23 mouse cellular contexts compared by ENCODE assay signal in the genomic region with DNA sequence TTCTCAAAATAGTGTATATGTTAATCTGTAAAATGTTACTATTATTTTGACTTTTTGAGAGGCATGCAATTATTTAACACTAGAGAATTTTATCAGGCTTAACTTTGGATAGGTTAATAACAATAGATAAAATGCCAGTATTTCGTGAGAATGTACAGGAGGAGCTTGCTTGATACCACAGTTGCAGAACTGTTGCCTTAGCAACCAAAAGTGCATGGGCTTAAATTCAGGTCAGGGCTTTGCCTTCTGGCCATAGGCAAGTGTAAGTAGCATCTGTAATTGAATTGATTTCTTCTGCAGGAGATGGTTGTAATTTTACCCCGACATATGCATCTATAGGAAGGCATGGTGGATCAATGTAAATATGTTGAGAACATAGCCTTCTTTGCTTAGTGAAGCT. TPM values are rescaled to one million over a fixed set of nuclear protein-coding genes. Genes with fewer than 3 reads are reported as not detected.
DNase-seq lines count a peak whose midpoint lies in the region; ATAC-seq lines count a peak whose summit lies in the region.
"Had no signal": no experiment of that assay in that cellular context is flagged by ENCODE, and none has a peak within 500 bp of the region (broad histone marks: within the 10 kb centered on the region; RNA-seq: fewer than 3 reads in every experiment).

No protein-coding gene starts in this region.

- no peaks in the 10 kb centered on the region for H3K27me3 ChIP-seq in hindbrain, embryonic 16.5 days (replicated peaks; ENCODE audit: control insufficient read depth, insufficient read depth, low read length)
- no peaks in the 10 kb centered on the region for H3K27me3 ChIP-seq in hindbrain, embryonic 12.5 days
- H3K27me3 ChIP-seq: embryonic facial prominence, embryonic 12.5 days; forebrain, embryonic 15.5 days; heart, embryonic 13.5 days; kidney, embryonic 15.5 days; liver, embryonic 15.5 days; megakaryocyte, embryonic 14.5 days had no signal

- H3K9ac ChIP-seq in hindbrain, embryonic 16.5 days (ENCODE audit: low read depth, low read length): no peak overlapping the region
- no peak overlapping the region for H3K9ac ChIP-seq in hindbrain, embryonic 12.5 days
- H3K9ac ChIP-seq: embryonic facial prominence, embryonic 12.5 days; forebrain, embryonic 15.5 days; heart, embryonic 13.5 days; kidney, embryonic 15.5 days; liver, embryonic 15.5 days had no signal

- ATAC-seq in hindbrain, embryonic 16.5 days: peak; percentile 74; the same call in 1 of the 2 replicates
- no peak for ATAC-seq in hindbrain, embryonic 12.5 days (ENCODE audit: low FRiP score)
- ATAC-seq in megakaryocyte progenitor cell, adult 5-6 weeks (replicated peaks; ENCODE audit: poor library complexity): peak; percentile 46; the same call in 1 of the 2 replicates
- ATAC-seq: CD4-positive, CD25-positive, alpha-beta regulatory T cell, adult 4 months had no signal

- H3K4me1 ChIP-seq in hindbrain, embryonic 16.5 days (ENCODE audit: control insufficient read depth, insufficient read depth, low read depth, low read length): 0 out of 2 replicates have a peak, but pooled peaks cover 3% of the 10 kb centered on the region
- H3K4me1 ChIP-seq in hindbrain, embryonic 12.5 days: no peaks in the 10 kb centered on the region
- H3K4me1 ChIP-seq: embryonic facial prominence, embryonic 12.5 days; hindbrain, embryonic 10.5 days; kidney, embryonic 15.5 days had no signal

- WGBS in hindbrain, embryonic 16.5 days: 46% methylated on average over 2 of the region's 2 CpGs
- WGBS in hindbrain, embryonic 12.5 days: 68% methylated on average over 2 of the region's 2 CpGs

- H3K4me2 ChIP-seq in hindbrain, embryonic 16.5 days (ENCODE audit: low read length): no peak overlapping the region
- H3K4me2 ChIP-seq in hindbrain, embryonic 12.5 days (replicated peaks): no peak overlapping the region
- H3K4me2 ChIP-seq: embryonic facial prominence, embryonic 12.5 days; forebrain, embryonic 15.5 days; heart, embryonic 13.5 days; kidney, embryonic 15.5 days; liver, embryonic 15.5 days had no signal

- no peaks in the 10 kb centered on the region for H3K9me3 ChIP-seq in hindbrain, embryonic 16.5 days (ENCODE audit: control insufficient read depth, low read length)
- no peaks in the 10 kb centered on the region for H3K9me3 ChIP-seq in hindbrain, embryonic 12.5 days (replicated peaks)
- H3K9me3 ChIP-seq: embryonic facial prominence, embryonic 12.5 days; forebrain, embryonic 15.5 days; heart, embryonic 13.5 days; hindbrain, embryonic 10.5 days; kidney, embryonic 15.5 days; liver, embryonic 15.5 days; megakaryocyte, embryonic 14.5 days had no signal

- peak; percentile 58 for DNase-seq in brain, adult 2 months (ENCODE audit: low read depth, low spot score)
- peak; percentile 44 for DNase-seq in retina, embryonic 14.5 days (ENCODE audit: low spot score)
- no peak for DNase-seq in liver
- DNase-seq in right cerebral cortex, postnatal 4 days: no peak
- DNase-seq: adrenal gland, postnatal 25 days; cerebellum, adult 8-10 months; embryo, embryonic 11 days; heart, postnatal 10 days; kidney, adult 18-20 months; kidney, postnatal 25 days; lung, postnatal 36 days; thymus, postnatal 4 days had no signal

- no peak overlapping the region for H3K27ac ChIP-seq in hindbrain, embryonic 16.5 days (ENCODE audit: low read depth, low read length)
- no peak overlapping the region for H3K27ac ChIP-seq in hindbrain, embryonic 12.5 days
- H3K27ac ChIP-seq: embryonic facial prominence, embryonic 12.5 days; forebrain, embryonic 15.5 days; heart, embryonic 13.5 days; hindbrain, embryonic 10.5 days; kidney, embryonic 15.5 days; liver, embryonic 15.5 days had no signal

- no peak overlapping the region for H3K4me3 ChIP-seq in hindbrain, embryonic 16.5 days (ENCODE audit: low read length)
- no peak overlapping the region for H3K4me3 ChIP-seq in hindbrain, embryonic 12.5 days
- H3K4me3 ChIP-seq: embryonic facial prominence, embryonic 12.5 days; forebrain, embryonic 15.5 days; heart, embryonic 13.5 days; hindbrain, embryonic 10.5 days; kidney, embryonic 15.5 days; liver, embryonic 15.5 days; megakaryocyte, embryonic 14.5 days had no signal

- peaks cover 2% of the 10 kb centered on the region; the same call in 1 of the 2 replicates for H3K36me3 ChIP-seq in hindbrain, embryonic 16.5 days (ENCODE audit: control insufficient read depth, insufficient read depth, low read length)
- no peaks in the 10 kb centered on the region for H3K36me3 ChIP-seq in hindbrain, embryonic 12.5 days
- H3K36me3 ChIP-seq: embryonic facial prominence, embryonic 12.5 days; forebrain, embryonic 15.5 days; hindbrain, embryonic 10.5 days; kidney, embryonic 15.5 days had no signal

RNA-seq across cellular contexts. Expression of gene Borcs5, which starts 45.7 kb away (rescaled TPM):
- 39.3 and 42.8 TPM in 2 replicates for polyA plus RNA-seq in hindbrain, embryonic 16.5 days (2015; fragmentation: Nextera tagmentation; extraction: Ambion mirVana)
- polyA plus RNA-seq in hindbrain, embryonic 12.5 days (2016; fragmentation: Nextera tagmentation; extraction: Ambion mirVana): 37.8 and 38.5 TPM in 2 replicates
- total RNA-seq in megakaryocyte progenitor cell, adult 5-6 weeks (2015): 11.5 and 12.8 TPM in 2 replicates
- 8.3 and 8.7 TPM in 2 replicates for total RNA-seq in megakaryocyte progenitor cell, adult 5-6 weeks (2017)

RNA-seq across cellular contexts. Expression of gene Mansc1, which starts 52.8 kb away (rescaled TPM):
- polyA plus RNA-seq in hindbrain, embryonic 16.5 days (2015; fragmentation: Nextera tagmentation; extraction: Ambion mirVana): 1.3 and 1.7 TPM in 2 replicates
- 1.3 and 1.6 TPM in 2 replicates for polyA plus RNA-seq in hindbrain, embryonic 12.5 days (2016; fragmentation: Nextera tagmentation; extraction: Ambion mirVana)
- total RNA-seq in megakaryocyte progenitor cell, adult 5-6 weeks (2015): 7.3 and 8.1 TPM in 2 replicates
- total RNA-seq in megakaryocyte progenitor cell, adult 5-6 weeks (2017): 2.7 and 3.3 TPM in 2 replicates

Comparison
In these comparisons a context has a peak if more than half of its experiments do, and no peak if none do; other contexts are left out.
1. DNase-seq: peak in brain, adult 2 months (single experiment) and retina, embryonic 14.5 days (single experiment); none in liver (single experiment) and right cerebral cortex, postnatal 4 days (single experiment).